Mouse (Mus musculus) forebrain, embryonic 12.5 days (tissue): ENCODE measurements around the gene Gm13696. TPM values are rescaled to one million over a fixed set of nuclear protein-coding genes. Genes with fewer than 3 reads are reported as not detected.
"Not testable (repeated sequence)": the region's sequence is repeated elsewhere in the genome, so short reads cannot be mapped to it uniquely, and the experiment has no call there.

ENCODE experiments used
- ATAC-seq: fragments of 200-750 bp; cut with Nextera tagmentation; 2 replicates; pipeline ENCODE4 v1.8.0; 2017; ENCODE audit warnings: moderate TSS enrichment; ENCODE audit not compliant: low FRiP score
- H3K27ac ChIP-seq: fragments of 300-500 bp; sonication (generic); 2 replicates; pipeline ENCODE4 v1.5.1; 2016; ENCODE audit warnings: mild to moderate bottlenecking
- H3K27me3 ChIP-seq: fragments of 300-500 bp; sonication (generic); 2 replicates; pipeline ENCODE4 v1.6.1; 2016; ENCODE audit warnings: mild to moderate bottlenecking
- H3K36me3 ChIP-seq: fragments of 300-500 bp; sonication (generic); replicated peaks from 2 replicates; pipeline ENCODE4 v1.6.1; 2016; ENCODE audit warnings: mild to moderate bottlenecking
- H3K4me1 ChIP-seq: fragments of 300-500 bp; sonication (generic); 2 replicates; pipeline ENCODE4 v1.6.1; 2016
- H3K4me2 ChIP-seq: fragments of 300-500 bp; sonication (generic); 2 replicates; pipeline ENCODE4 v1.6.1; 2016; ENCODE audit warnings: mild to moderate bottlenecking, moderate library complexity
- H3K4me3 ChIP-seq: fragments of 300-500 bp; sonication (generic); replicated peaks from 2 replicates; pipeline ENCODE4 v1.5.1; 2016; ENCODE audit warnings: mild to moderate bottlenecking
- H3K9ac ChIP-seq: fragments of 300-500 bp; sonication (generic); 2 replicates; pipeline ENCODE4 v1.6.1; 2016; ENCODE audit warnings: mild to moderate bottlenecking
- H3K9me3 ChIP-seq: fragments of 300-500 bp; sonication (generic); 2 replicates; pipeline ENCODE4 v1.6.1; 2016
- WGBS: fragments of 180-500 bp; shearing (Covaris S2); methylation state at CpG from one replicate; pipeline ENCODE4 v1.1.7; 2016; 5-methylcytosine and 5-hydroxymethylcytosine counted together
- polyA plus RNA-seq: library from polyadenylated mRNA; unstranded; fragments of >200 nt; fragmentation: Nextera tagmentation; extraction: Ambion mirVana; gene quantifications from 2 replicates; pipeline ENCODE4 v1.2.1, GENCODE M21; 2016

The Gm13696 gene
- polyA plus RNA-seq, 1 experiment from 2014 or later = not detected

DNA sequence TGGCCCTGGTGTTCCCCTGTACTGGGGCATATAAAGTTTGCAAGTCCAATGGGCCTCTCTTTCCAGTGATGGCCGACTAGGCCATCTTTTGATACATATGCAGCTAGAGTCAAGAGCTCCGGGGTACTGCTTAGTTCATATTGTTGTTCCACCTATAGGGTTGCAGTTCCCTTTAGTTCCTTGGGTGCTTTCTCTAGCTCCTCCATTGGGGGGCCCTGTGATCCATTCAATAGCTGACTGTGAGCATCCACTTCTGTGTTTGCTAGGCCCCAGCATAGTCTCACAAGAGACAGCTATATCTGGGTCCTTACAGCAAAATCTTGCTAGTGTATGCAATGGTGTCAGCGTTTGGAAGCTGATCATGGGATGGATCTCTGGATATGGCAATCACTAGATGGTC, 21.6 kb downstream of the Gm13696 start:
- H3K9me3 ChIP-seq, H3K36me3 ChIP-seq, H3K4me2 ChIP-seq, H3K9ac ChIP-seq, ATAC-seq, H3K4me1 ChIP-seq, H3K27ac ChIP-seq, H3K27me3 ChIP-seq, H3K4me3 ChIP-seq: not testable (repeated sequence)
- WGBS = 89% methylated on average over 3 of the region's 3 CpGs

DNA sequence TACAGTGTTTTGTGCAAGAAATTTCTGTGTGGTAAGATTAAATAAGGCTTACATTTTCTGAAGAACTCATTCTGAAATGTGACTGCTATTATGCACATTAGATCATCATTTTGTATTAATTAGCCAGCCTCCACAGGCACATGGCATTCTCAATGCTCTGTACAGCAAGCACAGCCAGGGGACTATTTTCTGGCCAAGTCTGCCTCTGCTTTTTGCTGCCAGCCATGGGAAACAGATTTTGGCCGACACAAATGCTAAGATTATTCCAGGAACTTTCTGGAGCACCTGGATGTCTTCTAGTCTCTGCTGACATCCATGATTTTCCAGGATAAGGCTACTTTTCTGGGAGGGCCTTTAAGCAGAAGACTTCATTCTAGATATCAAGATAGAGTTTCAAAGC, 36.0 kb downstream of the Gm13696 start:
- Histone ChIP-seq H3K4me3 (no peak overlapping the region), H3K36me3 (no peaks in the 10 kb centered on the region), H3K9me3 (no peaks in the 10 kb centered on the region), H3K4me1 (no peaks in the 10 kb centered on the region), H3K27me3 (no peaks in the 10 kb centered on the region), H3K27ac (no peak overlapping the region), H3K4me2 (no peak overlapping the region), H3K9ac (no peak overlapping the region)
- 81% methylated on average over 1 of the region's 1 CpGs for WGBS
- no peak for ATAC-seq

DNA sequence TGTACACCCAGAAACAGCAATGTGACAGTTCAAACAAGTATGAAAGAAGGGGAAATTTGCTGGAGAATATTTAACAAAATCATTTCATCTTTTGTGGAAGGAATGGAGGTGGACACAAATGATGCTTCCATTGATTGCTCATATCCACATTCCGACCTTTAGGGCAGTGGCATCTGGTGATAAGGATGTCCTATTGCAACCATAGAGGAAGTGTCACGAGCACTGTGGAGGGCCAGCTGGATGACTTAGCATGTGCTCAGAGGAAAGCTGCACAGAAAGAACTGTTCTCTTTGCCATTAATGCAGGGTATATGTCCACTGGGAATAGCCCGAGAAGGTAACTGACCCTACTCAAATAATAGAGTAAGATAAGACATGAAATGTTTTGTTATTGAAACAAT, 36.9 kb downstream of the Gm13696 start:
- no peak overlapping the region for H3K9ac ChIP-seq
- WGBS = 84% methylated on average over 3 of the region's 3 CpGs
- no peaks in the 10 kb centered on the region for H3K9me3 ChIP-seq
- no peak overlapping the region for H3K4me3 ChIP-seq
- no peaks in the 10 kb centered on the region for H3K36me3 ChIP-seq
- no peak for ATAC-seq
- H3K27me3 ChIP-seq = no peaks in the 10 kb centered on the region
- H3K4me2 ChIP-seq = no peak overlapping the region
- H3K27ac ChIP-seq = no peak overlapping the region
- no peaks in the 10 kb centered on the region for H3K4me1 ChIP-seq

DNA sequence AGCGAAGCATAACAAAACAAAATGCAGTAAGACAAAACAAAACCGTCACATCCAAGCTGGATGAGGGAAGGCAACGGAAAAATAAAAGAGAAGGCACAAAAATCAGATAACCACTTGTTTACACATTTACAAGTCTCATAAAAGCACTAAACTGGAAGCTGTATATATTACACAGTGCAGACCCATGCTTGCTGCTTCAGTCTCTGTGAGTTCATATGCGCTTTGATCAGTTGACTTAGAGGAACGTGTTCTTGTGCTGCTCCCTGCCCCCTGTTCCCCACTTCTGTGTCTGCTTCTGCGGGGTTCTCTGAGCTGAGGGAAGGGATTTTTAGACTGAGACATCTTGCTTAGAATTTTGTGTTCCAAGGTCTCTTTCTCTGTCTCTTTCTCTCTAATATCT, 41.6 kb downstream of the Gm13696 start:
- H3K4me1 ChIP-seq = no peaks in the 10 kb centered on the region
- ATAC-seq = no peak
- no peak overlapping the region for H3K4me3 ChIP-seq
- H3K9ac ChIP-seq = no peak overlapping the region
- no peaks in the 10 kb centered on the region for H3K36me3 ChIP-seq
- H3K9me3 ChIP-seq = no peaks in the 10 kb centered on the region
- WGBS = 84% methylated on average over 6 of the region's 6 CpGs
- no peaks in the 10 kb centered on the region for H3K27me3 ChIP-seq
- no peak overlapping the region for H3K4me2 ChIP-seq
- H3K27ac ChIP-seq = no peak overlapping the region

DNA sequence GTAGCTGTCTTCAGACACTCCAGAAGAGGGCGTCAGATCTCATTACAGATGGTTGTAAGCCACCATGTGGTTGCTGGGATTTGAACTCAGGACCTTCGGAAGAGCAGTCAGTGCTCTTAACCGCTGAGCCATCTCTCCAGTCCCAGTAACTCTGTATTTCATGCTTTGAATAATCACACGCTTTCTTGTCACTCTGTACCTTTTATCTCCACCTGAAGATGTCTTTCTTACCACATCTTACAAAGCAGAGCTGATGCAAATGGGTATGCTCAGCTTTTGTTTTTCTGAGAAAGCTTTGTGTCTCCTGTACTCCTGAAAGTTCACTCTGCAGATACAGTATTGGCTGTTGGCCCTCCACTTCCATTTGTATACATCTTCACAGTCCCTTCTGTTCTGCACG, 43.4 kb downstream of the Gm13696 start:
- not testable (repeated sequence) for H3K4me2 ChIP-seq, H3K27me3 ChIP-seq, H3K4me1 ChIP-seq, ATAC-seq, H3K4me3 ChIP-seq, H3K9me3 ChIP-seq, H3K9ac ChIP-seq, H3K27ac ChIP-seq, H3K36me3 ChIP-seq
- WGBS = 82% methylated on average over 5 of the region's 5 CpGs

DNA sequence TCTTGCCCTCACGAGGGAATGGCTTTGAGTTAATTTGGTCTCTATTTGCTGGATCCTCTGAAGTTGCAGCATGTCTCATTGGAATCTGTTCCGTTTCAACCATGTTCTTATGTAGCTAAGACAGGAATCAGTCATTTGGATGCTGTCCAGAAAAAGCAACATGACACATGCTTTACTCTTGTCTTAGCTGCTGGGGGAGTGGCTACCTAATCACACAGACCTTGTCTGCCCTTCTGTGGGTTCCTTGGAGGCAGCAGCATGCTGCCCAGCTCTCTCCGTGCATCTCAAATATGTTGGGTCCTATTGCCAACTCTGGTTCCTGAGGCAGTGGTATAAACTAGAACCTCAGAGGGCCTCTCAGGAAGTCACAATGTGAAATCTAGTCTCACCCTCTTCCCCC, 45.4 kb downstream of the Gm13696 start:
- H3K27me3 ChIP-seq = no peaks in the 10 kb centered on the region
- no peak overlapping the region for H3K27ac ChIP-seq
- no peak overlapping the region for H3K4me2 ChIP-seq
- ATAC-seq = no peak
- no peak overlapping the region for H3K4me3 ChIP-seq
- 83% methylated on average over 3 of the region's 3 CpGs for WGBS
- H3K9ac ChIP-seq = no peak overlapping the region
- no peaks in the 10 kb centered on the region for H3K36me3 ChIP-seq
- no peaks in the 10 kb centered on the region for H3K4me1 ChIP-seq
- H3K9me3 ChIP-seq = no peaks in the 10 kb centered on the region

DNA sequence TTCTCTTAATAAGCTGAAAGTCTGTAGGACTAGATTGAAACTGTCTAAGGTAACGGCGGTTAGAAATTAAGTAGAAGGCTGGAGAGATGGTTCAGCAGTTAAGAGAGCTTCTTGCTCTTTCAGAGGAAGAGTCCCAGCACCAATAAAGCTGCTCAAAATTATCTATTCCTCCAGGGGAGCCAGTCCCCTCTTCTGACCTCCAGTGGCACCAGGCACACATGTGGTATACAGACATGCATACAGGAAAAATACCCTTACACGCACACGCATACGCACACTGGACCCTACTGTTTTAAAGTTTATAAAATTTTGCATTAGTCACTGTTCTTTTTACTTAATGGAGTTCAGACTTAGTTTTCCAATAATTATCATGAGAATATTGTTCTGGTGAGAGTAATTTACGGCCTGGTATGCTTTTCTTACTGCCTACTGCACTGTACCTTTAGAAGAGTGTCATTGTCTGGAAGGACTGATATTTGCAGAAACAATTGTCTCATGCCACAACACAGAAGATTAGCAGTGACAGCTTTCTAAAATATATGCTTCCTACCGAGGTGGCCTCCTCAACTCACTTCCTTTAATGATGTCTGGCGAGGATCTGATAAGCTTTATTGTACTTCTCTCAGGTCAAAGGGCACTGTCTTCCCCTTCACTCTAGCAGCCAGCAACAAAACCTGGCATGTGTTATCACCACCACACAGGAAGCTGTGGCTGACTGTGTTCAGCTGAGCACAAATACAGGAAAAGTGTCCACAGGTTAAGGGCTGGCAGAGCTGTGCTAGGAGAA, 46.8 kb downstream of the Gm13696 start:
- Histone ChIP-seq H3K36me3 (no peaks in the 10 kb centered on the region), H3K27ac (no peak overlapping the region), H3K9ac (no peak overlapping the region), H3K4me2 (no peak overlapping the region), H3K4me1 (no peaks in the 10 kb centered on the region), H3K4me3 (no peak overlapping the region), H3K9me3 (no peaks in the 10 kb centered on the region), H3K27me3 (no peaks in the 10 kb centered on the region)
- no peak for ATAC-seq
- 80% methylated on average over 8 of the region's 8 CpGs for WGBS

DNA sequence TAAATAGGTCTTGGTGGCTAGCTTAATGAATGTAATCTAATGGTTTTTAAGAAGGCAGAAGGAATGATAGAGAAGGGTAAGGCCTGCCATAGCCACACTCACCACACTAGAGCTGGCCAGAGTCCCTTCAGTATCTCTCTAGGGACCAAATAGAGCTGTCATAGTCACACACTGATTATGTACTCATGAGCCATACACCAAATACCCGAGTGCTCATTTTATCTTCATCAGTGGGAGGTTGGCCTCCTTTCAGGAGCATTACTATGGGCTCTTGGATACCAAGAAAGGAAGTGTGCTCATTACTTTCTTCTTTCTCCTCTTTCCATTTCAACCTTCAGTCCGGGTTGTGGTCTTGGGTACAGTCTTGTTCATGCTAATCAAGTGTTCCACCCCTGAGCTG, 49.0 kb downstream of the Gm13696 start:
- WGBS = 81% methylated on average over 2 of the region's 2 CpGs
- Histone ChIP-seq H3K27ac (no peak overlapping the region), H3K27me3 (no peaks in the 10 kb centered on the region), H3K4me1 (no peaks in the 10 kb centered on the region), H3K9ac (no peak overlapping the region), H3K36me3 (no peaks in the 10 kb centered on the region), H3K4me2 (no peak overlapping the region), H3K9me3 (no peaks in the 10 kb centered on the region), H3K4me3 (no peak overlapping the region)
- ATAC-seq = no peak

DNA sequence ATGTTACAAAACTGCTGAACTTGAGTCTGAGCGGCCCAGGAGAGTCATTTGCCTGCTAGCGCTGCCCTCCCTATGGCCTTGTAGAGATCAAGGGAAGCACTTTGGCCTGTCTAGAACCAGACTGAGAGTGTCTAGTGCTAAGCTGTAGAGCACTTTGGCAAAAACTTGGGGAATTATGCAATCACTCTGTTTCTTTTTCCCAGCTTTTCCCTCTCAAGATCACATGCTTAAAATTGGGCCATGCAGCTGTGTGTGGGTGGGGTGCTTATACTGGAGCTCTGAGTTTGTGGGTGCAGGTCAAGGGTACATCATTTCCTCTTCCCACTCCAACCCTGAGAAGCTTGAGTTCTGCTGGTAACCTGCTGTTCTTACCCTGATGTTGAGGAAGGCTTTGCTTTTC, 50.0 kb downstream of the Gm13696 start:
- no peak for ATAC-seq
- 90% methylated on average over 2 of the region's 2 CpGs for WGBS
- H3K9me3 ChIP-seq = no peaks in the 10 kb centered on the region
- H3K4me2 ChIP-seq = no peak overlapping the region
- H3K36me3 ChIP-seq = no peaks in the 10 kb centered on the region
- H3K4me1 ChIP-seq = no peaks in the 10 kb centered on the region
- no peaks in the 10 kb centered on the region for H3K27me3 ChIP-seq
- H3K9ac ChIP-seq = no peak overlapping the region
- H3K4me3 ChIP-seq = no peak overlapping the region
- no peak overlapping the region for H3K27ac ChIP-seq

DNA sequence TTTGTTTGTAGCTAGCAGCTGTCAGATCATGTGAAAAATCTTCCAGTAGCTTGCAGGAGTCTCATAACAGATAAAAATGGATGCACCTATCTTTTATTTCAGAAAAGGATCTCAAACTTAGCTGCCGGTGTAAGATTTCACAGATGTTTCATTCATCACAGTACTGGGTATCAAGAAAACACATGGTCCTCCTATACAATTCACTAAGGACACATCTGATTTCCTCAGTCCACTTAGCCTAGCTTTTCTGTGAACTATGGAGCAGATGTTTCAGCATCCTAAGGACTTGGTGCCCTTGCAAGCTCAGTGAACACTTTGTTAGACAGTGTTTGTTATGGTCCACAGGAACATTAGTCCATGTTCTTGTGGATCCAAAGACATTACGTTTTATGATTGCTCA, 50.4 kb downstream of the Gm13696 start:
- WGBS = 86% methylated on average over 2 of the region's 2 CpGs
- Histone ChIP-seq H3K4me2 (no peak overlapping the region), H3K4me1 (no peaks in the 10 kb centered on the region), H3K4me3 (no peak overlapping the region), H3K9me3 (no peaks in the 10 kb centered on the region), H3K9ac (no peak overlapping the region), H3K27me3 (no peaks in the 10 kb centered on the region), H3K36me3 (no peaks in the 10 kb centered on the region), H3K27ac (no peak overlapping the region)
- no peak for ATAC-seq

Other genes starting within 250 kb of the Gm13696 start
- gene Itgav, start 248.7 kb upstream of the Gm13696 start, polyA plus RNA-seq = 44.4 and 46.5 TPM in 2 replicates
- gene Fam171b, start 160.5 kb upstream of the Gm13696 start, polyA plus RNA-seq = 57.9 and 68.7 TPM in 2 replicates
- not detected in 2 replicates for gene Zswim2, start 31.9 kb upstream of the Gm13696 start, polyA plus RNA-seq
- not detected in 2 replicates for gene Gm13698, start 17.4 kb upstream of the Gm13696 start, polyA plus RNA-seq
- not detected in 2 replicates for gene Gm13693, start 11.6 kb upstream of the Gm13696 start, polyA plus RNA-seq
- gene Gm13695, start 5.8 kb upstream of the Gm13696 start, polyA plus RNA-seq = not detected in 2 replicates
- not detected in 2 replicates for gene Gm13694, start 5.8 kb downstream of the Gm13696 start, polyA plus RNA-seq
- not detected in 2 replicates for gene Gm13697, start 11.6 kb downstream of the Gm13696 start, polyA plus RNA-seq
- gene Gm13691, start 17.4 kb downstream of the Gm13696 start, polyA plus RNA-seq = not detected in 2 replicates